Mouse (Mus musculus) hematopoietic multipotent progenitor cell, adult 10-12 weeks (in vitro differentiated cells): Measurements from ENCODE around the gene Shcbp1l. TPM values are rescaled to one million over a fixed set of nuclear protein-coding genes. Genes with fewer than 3 reads are reported as not detected.

ENCODE experiments used
- polyA plus RNA-seq: library from polyadenylated mRNA; stranded (reverse); fragments of >175 nt; gene quantifications from 2 replicates; pipeline ENCODE4 v1.2.3, GENCODE M21; 2012; ENCODE audit warnings: low replicate concordance

Gene Shcbp1l
- polyA plus RNA-seq, result 0.79 and 2.3 TPM in 2 replicates

DNA sequence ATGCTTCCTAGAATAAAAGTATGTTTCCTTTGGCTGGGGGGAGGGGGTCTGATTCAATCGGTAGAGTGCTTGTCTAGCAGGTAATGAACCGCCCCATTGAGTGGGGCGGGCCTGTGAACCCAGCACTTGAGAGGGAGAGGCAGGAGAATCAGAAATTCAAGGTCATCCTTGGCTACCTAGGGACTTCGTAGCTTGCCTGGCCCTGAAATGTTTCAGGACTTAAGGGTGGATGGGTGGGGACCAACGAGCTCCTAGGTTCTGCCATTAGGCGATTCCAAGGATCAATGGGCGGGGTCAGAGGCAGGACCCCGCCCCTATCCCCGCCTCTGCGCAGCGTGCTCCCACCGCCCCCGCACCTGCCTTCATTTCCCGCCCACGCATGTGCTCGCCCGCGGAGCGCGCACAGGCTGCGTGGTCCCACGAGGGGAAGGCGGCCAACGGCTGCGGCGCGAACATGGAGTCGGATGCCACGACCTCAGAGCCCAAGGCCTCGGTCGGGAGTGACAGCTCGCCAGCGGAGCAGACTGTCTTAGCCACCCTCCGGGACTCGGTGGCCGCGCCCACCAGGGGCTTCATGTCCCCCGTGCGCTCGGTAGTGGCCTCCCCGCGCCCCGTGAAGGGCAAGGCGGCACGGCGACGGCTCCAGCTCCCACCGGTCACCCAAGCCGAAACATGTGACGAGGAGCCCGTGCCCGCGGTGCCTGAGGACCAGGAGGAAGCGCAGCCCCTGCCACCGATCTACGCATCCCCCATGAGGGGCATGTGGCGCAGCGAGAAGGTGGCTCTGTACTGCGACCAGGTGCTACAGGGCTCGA lies at the start of gene Shcbp1l:
TSS of gene Shcbp1l (plus strand) at position 393 of the 815 bp plus-strand sequence.

DNA sequence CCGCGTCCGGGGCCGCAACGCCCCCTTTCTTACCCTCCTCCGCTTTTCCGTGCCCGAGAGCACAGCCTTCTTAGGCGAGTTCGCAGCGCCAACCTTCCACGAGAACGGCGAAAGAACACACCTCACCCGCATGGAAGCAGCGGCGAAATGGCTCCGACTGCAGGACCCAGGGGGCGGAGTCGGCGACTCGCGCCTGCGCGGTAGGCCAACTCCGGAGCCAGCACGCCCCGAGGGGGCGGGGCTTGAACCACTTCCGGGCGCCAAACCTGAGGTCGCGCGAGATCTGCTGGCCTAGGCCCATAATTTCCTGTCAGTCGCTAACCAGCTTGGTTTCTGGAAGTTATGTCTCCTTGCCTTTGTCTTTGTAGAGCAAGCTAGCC lies 62.5 kb downstream of the Shcbp1l start, which contains the start of gene Dhx9:
TSS of gene Dhx9 (minus strand) at position 161 of the 380 bp plus-strand sequence.

Other genes starting within 250 kb of the Shcbp1l start
- 0.02 TPM in 1 of 2 replicates, not detected in the other for gene Lamc2, start 238.7 kb upstream of the Shcbp1l start, polyA plus RNA-seq
- 4.0 and 5.0 TPM in 2 replicates for gene Lamc1, start 92.4 kb upstream of the Shcbp1l start, polyA plus RNA-seq
- gene Dhx9, start 62.5 kb downstream of the Shcbp1l start, polyA plus RNA-seq, result 7.2 and 26.3 TPM in 2 replicates
- 0.40 and 0.45 TPM in 2 replicates for gene Npl, start 124.9 kb downstream of the Shcbp1l start, polyA plus RNA-seq
- gene Rgs8, start 227.9 kb downstream of the Shcbp1l start, polyA plus RNA-seq, result not detected in 2 replicates